Mouse (Mus musculus) brain, embryonic 14.5 days (tissue): ENCODE measurements at regions not wholly inside any gene's neighbourhood (a gene's known extent, or its start where the extent isn't known, plus 50 kb on each side); places are given as distances from the start of the nearest gene placed in this dataset.

ENCODE experiments used
- CTCF ChIP-seq: fragments of 200-500 bp; IDR thresholded peaks from 2 replicates; pipeline ENCODE4 v1.5.1; 2012; ENCODE audit warnings: inconsistent platforms, mild to moderate bottlenecking, moderate library complexity, borderline replicate concordance; ENCODE audit not compliant: insufficient read depth, insufficient read length; ENCODE audit errors: extremely low read depth
- POLR2A ChIP-seq: fragments of 200-500 bp; IDR thresholded peaks from 2 replicates; pipeline ENCODE4 v1.6.1; 2012; ENCODE audit warnings: mild to moderate bottlenecking, inconsistent platforms, borderline replicate concordance; ENCODE audit not compliant: poor library complexity, insufficient read depth, insufficient read length, severe bottlenecking; ENCODE audit errors: extremely low read depth

- TF ChIP-seq CTCF = no peak
- no peak for TF ChIP-seq POLR2A
These were observed 120.7 kb upstream of the Cst10 start for GRCm38 (mm10) chr2:149284199-149284598.
